Mouse (Mus musculus) embryonic facial prominence, embryonic 13.5 days (tissue): ENCODE measurements around the gene Park7. TPM values are rescaled to one million over a fixed set of nuclear protein-coding genes. Genes with fewer than 3 reads are reported as not detected.

Source experiments
- ATAC-seq: fragments of 200-750 bp; cut with Nextera tagmentation; 2 replicates; pipeline ENCODE4 v1.8.0; 2017; ENCODE audit warnings: low read depth; ENCODE audit not compliant: insufficient number of reproducible peaks, insufficient read depth, low FRiP score, low TSS enrichment
- H3K27ac ChIP-seq: fragments of 300-500 bp; sonication (generic); 2 replicates; pipeline ENCODE4 v1.5.1; 2015; ENCODE audit warnings: moderate library complexity, mild to moderate bottlenecking, inconsistent platforms
- H3K27me3 ChIP-seq: fragments of 300-500 bp; sonication (generic); 2 replicates; pipeline ENCODE4 v1.6.1; 2015; ENCODE audit warnings: mild to moderate bottlenecking, inconsistent platforms
- H3K36me3 ChIP-seq: fragments of 300-500 bp; sonication (generic); 2 replicates; pipeline ENCODE4 v1.6.1; 2015; ENCODE audit warnings: mild to moderate bottlenecking, inconsistent platforms
- H3K4me1 ChIP-seq: fragments of 300-500 bp; sonication (generic); 2 replicates; pipeline ENCODE4 v1.6.1; 2015; ENCODE audit warnings: inconsistent platforms
- H3K4me2 ChIP-seq: fragments of 300-500 bp; sonication (generic); 2 replicates; pipeline ENCODE4 v1.6.1; 2015; ENCODE audit warnings: moderate library complexity, mild to moderate bottlenecking, inconsistent platforms
- H3K4me3 ChIP-seq: fragments of 300-500 bp; sonication (generic); 2 replicates; pipeline ENCODE4 v1.5.1; 2015; ENCODE audit warnings: mild to moderate bottlenecking, inconsistent platforms
- H3K9ac ChIP-seq: fragments of 300-500 bp; sonication (generic); 2 replicates; pipeline ENCODE4 v1.6.1; 2015; ENCODE audit warnings: mild to moderate bottlenecking, inconsistent platforms
- H3K9me3 ChIP-seq: fragments of 300-500 bp; sonication (generic); 2 replicates; pipeline ENCODE4 v1.6.1; 2016; ENCODE audit warnings: inconsistent platforms
- WGBS: fragments of 180-500 bp; shearing (Covaris S2); methylation state at CpG from one replicate; pipeline ENCODE4 v1.1.7; 2015; ENCODE audit warnings: mixed read lengths; 5-methylcytosine and 5-hydroxymethylcytosine counted together
- polyA plus RNA-seq: library from polyadenylated mRNA; unstranded; fragments of >200 nt; fragmentation: Nextera tagmentation; extraction: Ambion mirVana; gene quantifications from 2 replicates; pipeline ENCODE4 v1.2.1, GENCODE M21; 2015

Park7 gene
- 449 and 477 TPM in 2 replicates for polyA plus RNA-seq

DNA sequence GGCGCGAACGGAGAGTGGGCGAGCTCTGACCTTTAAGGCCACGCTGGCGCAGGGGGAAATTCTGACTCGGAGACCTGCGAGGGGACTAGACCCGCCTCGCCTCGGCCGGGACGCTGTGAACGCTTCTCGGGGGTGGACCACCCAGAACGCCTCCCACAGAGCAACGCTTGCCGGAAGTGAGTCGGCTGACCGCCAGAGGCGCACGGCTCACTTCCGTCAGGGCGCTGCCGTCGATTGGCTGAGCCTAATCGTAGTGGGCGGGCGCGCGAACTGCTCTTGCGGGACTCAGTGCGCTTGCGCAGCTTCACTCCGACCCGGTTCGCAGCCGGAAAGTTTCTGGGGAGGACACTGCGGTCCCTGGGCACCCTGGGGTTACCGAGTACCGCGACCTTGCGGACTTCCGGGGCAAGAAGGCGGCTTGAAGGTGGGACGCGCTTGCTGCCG lies at the start of gene Park7, which contains the start of gene Tnfrsf9:
Park7 (minus strand) TSS at position 148 of the 444 bp plus-strand sequence.
Tnfrsf9 (plus strand) TSS at position 273 of the 444 bp plus-strand sequence.
- H3K27me3 ChIP-seq, result no peaks in the 10 kb centered on the region
- no peaks in the 10 kb centered on the region for H3K9me3 ChIP-seq
- under 1% methylated on average over 48 of the region's 48 CpGs for WGBS
- peak; percentile 79 for ATAC-seq
- peak within 1 kb of the TSS; percentile 89 for H3K27ac ChIP-seq
- peak within 1 kb of the TSS; percentile 71 for H3K4me2 ChIP-seq
- H3K4me3 ChIP-seq, result peak within 1 kb of the TSS; percentile 58
- H3K36me3 ChIP-seq, result no peaks in the 10 kb centered on the region
- peaks cover 18% of the 10 kb centered on the region for H3K4me1 ChIP-seq
- H3K9ac ChIP-seq, result peak within 1 kb of the TSS; percentile 88

GRCm38 (mm10) chr4:150963711-150964110 lies 49.5 kb upstream of the Park7 start:
- ATAC-seq, result no peak
- Histone ChIP-seq H3K4me2 (no peak overlapping the region), H3K27me3 (no peaks in the 10 kb centered on the region), H3K9ac (no peak overlapping the region), H3K4me3 (no peak overlapping the region), H3K27ac (no peak overlapping the region), H3K36me3 (no peaks in the 10 kb centered on the region), H3K4me1 (peaks cover 5% of the 10 kb centered on the region), H3K9me3 (no peaks in the 10 kb centered on the region)
- 70% methylated on average over 2 of the region's 2 CpGs for WGBS

DNA sequence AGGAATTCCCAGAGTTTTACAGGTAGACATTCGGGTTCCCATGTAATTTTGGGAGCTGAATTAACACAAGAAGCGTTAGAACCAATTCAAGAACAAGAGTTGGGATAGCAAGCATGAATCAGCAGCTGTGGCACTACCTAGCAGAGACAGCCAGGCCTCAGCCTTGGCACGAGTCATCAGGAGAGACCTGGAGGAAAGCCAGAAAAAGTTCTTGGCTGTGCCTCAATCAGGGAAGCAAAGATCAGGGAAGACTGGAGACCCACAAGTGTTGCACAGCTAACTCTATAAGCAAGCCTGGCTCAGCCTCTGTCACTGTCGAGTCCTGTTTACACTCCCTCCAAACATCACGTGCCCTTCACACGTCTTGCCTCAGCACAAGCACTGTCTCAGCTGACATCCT lies 48.0 kb upstream of the Park7 start:
- H3K27me3 ChIP-seq, result no peaks in the 10 kb centered on the region
- no peaks in the 10 kb centered on the region for H3K36me3 ChIP-seq
- H3K4me2 ChIP-seq, result no peak overlapping the region
- peaks cover 5% of the 10 kb centered on the region for H3K4me1 ChIP-seq
- H3K27ac ChIP-seq, result no peak overlapping the region
- H3K9ac ChIP-seq, result no peak overlapping the region
- H3K9me3 ChIP-seq, result no peaks in the 10 kb centered on the region
- no peak for ATAC-seq
- H3K4me3 ChIP-seq, result no peak overlapping the region
- WGBS, result 67% methylated on average over 6 of the region's 6 CpGs

DNA sequence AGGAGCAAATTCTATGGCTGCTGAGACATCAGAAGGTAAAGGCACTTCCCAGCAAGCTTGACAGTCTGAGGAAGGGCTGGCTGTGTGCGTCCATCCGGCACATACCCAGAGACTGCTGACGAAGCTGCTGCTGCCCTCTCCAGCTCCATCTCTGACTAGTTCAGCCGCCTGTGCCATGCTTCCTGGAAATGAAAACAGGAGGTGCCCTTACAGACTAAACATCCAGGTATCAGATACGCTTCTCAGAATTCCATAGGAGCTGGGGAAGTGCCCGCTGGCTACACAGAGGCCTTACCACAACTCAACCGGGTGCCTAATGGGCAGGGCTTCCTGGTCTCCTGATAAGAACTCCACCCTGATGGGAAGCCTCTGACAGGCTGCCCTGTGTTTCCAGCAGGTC lies 44.3 kb upstream of the Park7 start:
- 69% methylated on average over 7 of the region's 7 CpGs for WGBS
- ATAC-seq, result no peak

DNA sequence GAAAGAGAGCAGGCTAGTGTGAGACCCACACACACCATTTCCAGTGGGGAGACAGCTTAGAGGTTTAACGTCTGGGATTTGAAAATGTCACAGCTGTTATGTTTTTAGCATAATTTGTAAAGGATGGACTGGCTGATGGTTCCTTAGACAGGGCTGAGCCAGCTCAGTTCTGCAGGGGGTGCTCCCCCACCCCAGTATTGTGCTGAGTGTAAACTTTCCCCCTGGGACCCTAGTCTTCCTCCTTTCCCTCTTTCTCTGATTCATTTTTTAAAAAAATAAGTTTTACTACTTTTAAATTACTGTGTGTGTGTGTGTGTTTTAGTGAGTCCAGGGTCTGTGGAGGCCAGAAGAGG lies 42.8 kb upstream of the Park7 start:
- no peaks in the 10 kb centered on the region for H3K27me3 ChIP-seq
- H3K9ac ChIP-seq, result no peak overlapping the region
- H3K36me3 ChIP-seq, result no peaks in the 10 kb centered on the region
- ATAC-seq, result no peak
- H3K4me3 ChIP-seq, result no peak overlapping the region
- no peak overlapping the region for H3K27ac ChIP-seq
- 0 out of 2 replicates have a peak, but pooled peaks cover 8% of the 10 kb centered on the region for H3K4me1 ChIP-seq
- no peaks in the 10 kb centered on the region for H3K9me3 ChIP-seq
- WGBS, result 33% methylated on average over 1 of the region's 1 CpGs
- H3K4me2 ChIP-seq, result no peak overlapping the region

More for the DNA sequence above, 44.3 kb upstream of the Park7 start:
- Histone ChIP-seq H3K9ac (no peak overlapping the region), H3K4me2 (no peak overlapping the region), H3K9me3 (no peaks in the 10 kb centered on the region), H3K36me3 (no peaks in the 10 kb centered on the region), H3K4me1 (0 out of 2 replicates have a peak, but pooled peaks cover 8% of the 10 kb centered on the region), H3K27ac (no peak overlapping the region), H3K27me3 (no peaks in the 10 kb centered on the region), H3K4me3 (no peak overlapping the region)

DNA sequence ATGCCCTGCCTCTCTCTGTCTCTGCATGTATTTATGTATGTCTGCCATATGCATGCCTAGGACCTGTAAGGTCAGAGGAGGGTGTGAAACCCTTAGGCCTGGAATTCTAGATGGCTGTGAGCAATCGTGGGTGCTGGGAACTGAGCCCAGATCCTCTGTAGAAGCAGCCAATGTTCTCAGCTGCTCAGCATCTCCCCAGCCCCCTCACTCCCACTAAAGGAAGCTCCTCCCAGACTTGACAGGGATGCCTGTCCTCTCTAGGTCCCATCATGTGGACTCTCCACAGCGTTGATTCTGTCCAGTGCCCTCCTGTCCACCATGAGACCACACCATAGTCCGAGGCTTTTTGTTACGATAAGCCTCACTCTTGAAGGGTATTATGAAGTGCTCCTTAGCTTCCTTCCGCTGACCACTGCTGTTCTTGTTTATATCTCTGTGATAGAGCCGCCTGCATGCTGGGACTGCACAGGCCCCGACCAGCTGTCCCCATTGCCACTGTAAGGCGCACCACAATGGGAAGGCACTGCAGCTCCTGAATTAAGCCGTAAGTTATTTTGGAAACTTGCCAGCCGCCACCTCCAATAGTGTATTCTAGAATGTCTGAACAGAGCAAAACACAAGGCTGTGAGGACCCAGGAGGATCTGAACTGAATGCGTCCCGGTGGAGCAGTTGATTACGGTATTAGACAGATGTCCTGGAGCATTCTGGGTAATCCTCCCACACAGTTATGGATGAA lies 42.3 kb upstream of the Park7 start:
- Histone ChIP-seq H3K27ac (no peak overlapping the region), H3K9ac (no peak overlapping the region), H3K36me3 (no peaks in the 10 kb centered on the region), H3K4me1 (0 out of 2 replicates have a peak, but pooled peaks cover 8% of the 10 kb centered on the region), H3K4me3 (no peak overlapping the region), H3K27me3 (no peaks in the 10 kb centered on the region), H3K9me3 (no peaks in the 10 kb centered on the region), H3K4me2 (no peak overlapping the region)
- ATAC-seq, result no peak
- 69% methylated on average over 13 of the region's 13 CpGs for WGBS

- 84% methylated on average over 10 of the region's 10 CpGs for WGBS
- H3K4me3 ChIP-seq, result no peak overlapping the region
These were observed 36.7 kb upstream of the Park7 start for GRCm38 (mm10) chr4:150950972-150951371.

GRCm38 (mm10) chr4:150944707-150945106 lies 30.5 kb upstream of the Park7 start:
- no peak overlapping the region for H3K4me3 ChIP-seq
- no peak overlapping the region for H3K4me2 ChIP-seq
- 89% methylated on average over 7 of the region's 7 CpGs for WGBS
- no peaks in the 10 kb centered on the region for H3K36me3 ChIP-seq
- H3K27me3 ChIP-seq, result no peaks in the 10 kb centered on the region
- H3K4me1 ChIP-seq, result no peaks in the 10 kb centered on the region
- no peak overlapping the region for H3K27ac ChIP-seq
- H3K9me3 ChIP-seq, result no peaks in the 10 kb centered on the region
- ATAC-seq, result no peak
- no peak overlapping the region for H3K9ac ChIP-seq

More at GRCm38 (mm10) chr4:150950972-150951371, 36.7 kb upstream of the Park7 start:
- no peaks in the 10 kb centered on the region for H3K9me3 ChIP-seq
- H3K27ac ChIP-seq, result no peak overlapping the region
- H3K4me1 ChIP-seq, result no peaks in the 10 kb centered on the region
- H3K27me3 ChIP-seq, result no peaks in the 10 kb centered on the region
- no peaks in the 10 kb centered on the region for H3K36me3 ChIP-seq
- H3K9ac ChIP-seq, result no peak overlapping the region
- no peak overlapping the region for H3K4me2 ChIP-seq
- no peak for ATAC-seq

DNA sequence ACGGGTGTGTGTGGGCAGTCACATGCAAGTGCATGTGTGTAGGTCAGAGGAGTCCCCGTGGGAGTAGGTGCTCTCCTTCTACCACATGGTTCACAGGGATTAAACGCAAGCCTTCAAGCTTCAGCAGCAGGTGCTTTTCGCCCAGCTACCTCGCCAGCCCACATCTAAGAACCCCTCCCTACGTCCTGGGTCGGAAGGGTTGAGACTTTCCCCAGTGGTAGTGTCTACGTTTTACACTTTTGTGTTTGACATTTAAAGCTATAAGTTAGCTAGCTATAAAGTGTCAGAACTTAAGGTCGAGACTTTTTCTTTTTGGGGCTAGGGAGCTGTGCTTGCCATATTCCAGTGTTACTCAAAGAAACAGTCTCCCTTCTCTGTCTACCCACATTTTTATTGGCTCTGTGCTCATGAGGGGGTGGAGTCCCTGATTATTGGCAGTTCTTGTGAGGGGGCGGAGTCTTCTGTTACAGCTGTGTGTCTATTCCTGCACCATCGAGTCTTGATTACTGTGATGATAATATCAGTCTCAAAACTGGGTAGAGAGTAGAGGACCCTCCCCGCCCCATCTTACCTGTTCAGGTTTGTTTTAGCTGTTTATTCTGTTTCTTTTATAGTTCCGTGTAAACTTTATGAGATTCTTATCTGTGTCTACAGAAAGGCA lies 25.9 kb upstream of the Park7 start:
- Histone ChIP-seq H3K36me3 (no peaks in the 10 kb centered on the region), H3K4me1 (no peaks in the 10 kb centered on the region), H3K4me2 (no peak overlapping the region), H3K27me3 (no peaks in the 10 kb centered on the region), H3K27ac (no peak overlapping the region), H3K9me3 (no peaks in the 10 kb centered on the region), H3K4me3 (no peak overlapping the region), H3K9ac (no peak overlapping the region)
- no peak for ATAC-seq
- WGBS, result 60% methylated on average over 13 of the region's 13 CpGs

DNA sequence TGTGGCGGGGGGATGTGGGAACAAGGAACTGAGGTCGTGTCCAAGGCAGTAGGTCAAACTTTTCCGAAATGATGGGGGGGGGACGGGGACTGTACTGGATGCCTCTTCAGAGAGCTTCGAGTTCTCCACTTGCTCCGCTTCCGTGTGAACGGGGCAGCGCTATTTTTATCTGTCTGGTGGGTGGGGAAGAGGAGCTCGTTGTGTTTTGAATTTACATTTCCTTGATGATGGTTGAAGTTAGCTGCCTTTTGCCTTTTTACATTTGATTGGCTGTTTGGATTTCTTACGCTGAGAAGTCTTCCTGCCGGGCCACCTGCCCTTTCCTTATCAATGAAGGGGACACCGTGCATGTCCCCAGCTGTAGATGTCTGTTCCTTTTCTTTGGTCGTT lies 23.8 kb upstream of the Park7 start:
- Histone ChIP-seq H3K9me3 (no peaks in the 10 kb centered on the region), H3K4me1 (no peaks in the 10 kb centered on the region), H3K36me3 (no peaks in the 10 kb centered on the region), H3K4me2 (peak overlapping the region; percentile 18), H3K4me3 (no peak overlapping the region), H3K27ac (no peak overlapping the region), H3K9ac (no peak overlapping the region), H3K27me3 (no peaks in the 10 kb centered on the region)
- no peak for ATAC-seq
- 59% methylated on average over 14 of the region's 14 CpGs for WGBS

DNA sequence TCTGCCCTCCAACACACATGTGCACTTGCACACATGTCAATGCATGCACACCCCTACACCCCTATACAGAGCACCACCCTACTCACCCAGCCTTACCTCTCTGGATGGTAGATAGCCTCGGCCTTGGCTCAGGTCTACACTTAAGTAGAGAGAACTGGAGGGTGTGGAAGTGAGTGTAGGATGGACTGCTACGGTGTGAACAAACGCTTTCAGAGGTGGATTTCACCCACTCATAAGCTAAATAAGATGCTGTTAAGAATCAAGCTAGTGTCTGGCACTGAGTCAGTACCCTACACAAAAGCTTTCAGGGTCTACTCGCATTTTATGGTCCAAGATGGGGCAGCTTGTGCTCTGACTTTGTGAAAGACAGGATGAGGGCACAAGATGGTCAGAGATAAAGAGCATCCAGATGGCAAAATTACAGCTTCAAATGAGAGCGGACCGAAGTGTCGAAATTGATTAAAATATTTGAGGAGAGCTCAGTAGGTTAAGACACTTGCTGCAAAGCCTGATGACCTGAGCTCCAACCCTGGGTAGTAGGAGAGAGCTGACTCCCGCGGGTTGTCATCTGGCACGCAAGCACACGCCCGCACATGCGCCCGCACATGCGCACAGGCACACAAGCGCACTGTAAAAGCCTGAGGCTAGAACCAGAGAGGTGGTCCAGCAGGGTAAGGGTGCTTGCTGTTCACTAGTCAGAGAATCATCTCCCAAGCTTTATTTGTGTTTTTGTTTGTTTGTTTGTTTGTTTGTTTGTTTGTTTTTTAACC lies 23.2 kb upstream of the Park7 start:
- H3K9me3 ChIP-seq, result no peaks in the 10 kb centered on the region
- H3K9ac ChIP-seq, result no peak overlapping the region
- H3K36me3 ChIP-seq, result no peaks in the 10 kb centered on the region
- no peak overlapping the region for H3K27ac ChIP-seq
- no peaks in the 10 kb centered on the region for H3K4me1 ChIP-seq
- peak overlapping the region; percentile 18 for H3K4me2 ChIP-seq
- H3K27me3 ChIP-seq, result peaks cover 2% of the 10 kb centered on the region; the same call in 1 of the 2 replicates
- ATAC-seq, result no peak
- no peak overlapping the region for H3K4me3 ChIP-seq
- WGBS, result 70% methylated on average over 16 of the region's 16 CpGs
